Comparison of ENCODE assay signal across 13 mouse cellular contexts in the genomic region with DNA sequence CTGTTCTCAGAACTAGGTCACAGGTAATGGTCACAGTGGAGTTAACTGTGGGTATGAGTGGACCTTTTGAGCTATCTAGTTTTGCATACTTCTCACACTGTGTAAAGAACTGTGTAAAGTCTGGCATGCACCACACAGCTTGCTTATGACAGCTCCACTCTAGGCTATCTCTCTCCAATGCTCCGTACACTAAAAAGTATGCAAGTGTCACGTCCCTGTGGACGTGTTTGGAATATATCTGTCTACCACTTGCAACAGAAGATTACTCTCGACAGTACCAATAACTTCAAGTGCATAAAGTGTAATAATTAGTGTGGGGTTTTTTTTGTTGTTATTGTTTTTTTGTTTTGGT. TPM values are rescaled to one million over a fixed set of nuclear protein-coding genes. Genes with fewer than 3 reads are reported as not detected.
DNase-seq lines count a peak whose midpoint lies in the region; ATAC-seq and TF ChIP-seq lines count a peak whose summit lies in the region.
"Had no signal": no experiment of that assay in that cellular context is flagged by ENCODE, and none has a peak within 500 bp of the region (broad histone marks: within the 10 kb centered on the region; RNA-seq: fewer than 3 reads in every experiment).

No protein-coding gene starts in this region.

- TF ChIP-seq EP300 in lung, postnatal 0 days (IDR thresholded peaks at IDR 0.05): no peak; the same call in 1 of the 2 replicates
- TF ChIP-seq EP300 in stomach, postnatal 0 days (optimal IDR thresholded peaks at IDR 0.05): no peak

- peaks cover 10% of the 10 kb centered on the region for H3K4me1 ChIP-seq in hindbrain, embryonic 15.5 days (replicated peaks)
- H3K4me1 ChIP-seq in hindbrain, embryonic 14.5 days (replicated peaks; ENCODE audit: control insufficient read depth, insufficient read depth, low read length): 0 out of 2 replicates have a peak, but pooled peaks cover 3% of the 10 kb centered on the region
- no peaks in the 10 kb centered on the region for H3K4me1 ChIP-seq in lung, postnatal 0 days (ENCODE audit: insufficient read depth, low read depth, low read length)
- H3K4me1 ChIP-seq in lung, adult 2 months (ENCODE audit: control insufficient read depth, insufficient read depth, low read length): peaks cover 6% of the 10 kb centered on the region; the same call in 1 of the 2 replicates
- H3K4me1 ChIP-seq in stomach, postnatal 0 days (replicated peaks; ENCODE audit: control insufficient read depth, insufficient read depth): no peaks in the 10 kb centered on the region
- H3K4me1 ChIP-seq: limb, embryonic 15.5 days; midbrain, embryonic 10.5 days had no signal

- no peak for DNase-seq in frontal cortex, postnatal 36 days (ENCODE audit: low spot score in 2 of 2)
- no peak for DNase-seq in hindbrain, embryonic 14.5 days (ENCODE audit: low spot score)
- DNase-seq in lung, postnatal 0 days (ENCODE audit: low spot score): no peak
- DNase-seq in lung, adult 2 months: no peak
- no peak for DNase-seq in stomach, postnatal 0 days (ENCODE audit: low spot score)
- DNase-seq: B cell, adult 2 months; thymus, postnatal 36 days had no signal

- no peaks in the 10 kb centered on the region for H3K27me3 ChIP-seq in hindbrain, embryonic 15.5 days
- no peaks in the 10 kb centered on the region for H3K27me3 ChIP-seq in hindbrain, embryonic 14.5 days (ENCODE audit: control insufficient read depth, insufficient read depth, low read length)
- H3K27me3 ChIP-seq in lung, postnatal 0 days (replicated peaks; ENCODE audit: insufficient read depth, low read length): no peaks in the 10 kb centered on the region
- H3K27me3 ChIP-seq in stomach, postnatal 0 days (ENCODE audit: control insufficient read depth, insufficient read depth, low read length): no peaks in the 10 kb centered on the region
- H3K27me3 ChIP-seq: limb, embryonic 15.5 days had no signal

- H3K4me2 ChIP-seq in hindbrain, embryonic 15.5 days: no peak overlapping the region
- H3K4me2 ChIP-seq in hindbrain, embryonic 14.5 days (replicated peaks): no peak overlapping the region
- no peak overlapping the region for H3K4me2 ChIP-seq in lung, postnatal 0 days (replicated peaks; ENCODE audit: low read depth, low read length)
- no peak overlapping the region for H3K4me2 ChIP-seq in stomach, postnatal 0 days (replicated peaks; ENCODE audit: low read depth)
- H3K4me2 ChIP-seq: limb, embryonic 15.5 days had no signal

- H3K4me3 ChIP-seq in hindbrain, embryonic 15.5 days: no peak overlapping the region
- no peak overlapping the region for H3K4me3 ChIP-seq in hindbrain, embryonic 14.5 days (replicated peaks; ENCODE audit: low read length)
- no peak overlapping the region for H3K4me3 ChIP-seq in lung, postnatal 0 days (ENCODE audit: low read depth, low read length)
- no peak overlapping the region for H3K4me3 ChIP-seq in lung, adult 2 months (replicated peaks; ENCODE audit: extremely low read depth, low read depth, low read length)
- H3K4me3 ChIP-seq in stomach, postnatal 0 days (ENCODE audit: low read depth, low read length): no peak overlapping the region
- H3K4me3 ChIP-seq: limb, embryonic 15.5 days; midbrain, embryonic 10.5 days had no signal

- no peak for TF ChIP-seq POLR2A in lung, adult 2 months (IDR thresholded peaks at IDR 0.05; ENCODE audit: borderline replicate concordance, extremely low read depth, low read depth, low read length)

- WGBS in hindbrain, embryonic 15.5 days: 80% methylated on average over 4 of the region's 4 CpGs
- WGBS in hindbrain, embryonic 14.5 days: 78% methylated on average over 4 of the region's 4 CpGs
- 37% methylated on average over 4 of the region's 4 CpGs for WGBS in lung, postnatal 0 days
- WGBS in lung, adult 2 months: 57% methylated on average over 4 of the region's 4 CpGs
- WGBS in stomach, postnatal 0 days: 50% methylated on average over 4 of the region's 4 CpGs

- H3K9ac ChIP-seq in hindbrain, embryonic 15.5 days: no peak overlapping the region
- H3K9ac ChIP-seq in hindbrain, embryonic 14.5 days: no peak overlapping the region
- H3K9ac ChIP-seq in lung, postnatal 0 days (replicated peaks; ENCODE audit: low read depth): no peak overlapping the region
- no peak overlapping the region for H3K9ac ChIP-seq in stomach, postnatal 0 days (ENCODE audit: low read length)
- H3K9ac ChIP-seq: limb, embryonic 15.5 days had no signal

- H3K36me3 ChIP-seq in hindbrain, embryonic 15.5 days: no peaks in the 10 kb centered on the region
- H3K36me3 ChIP-seq in hindbrain, embryonic 14.5 days (replicated peaks; ENCODE audit: control insufficient read depth, insufficient read depth): no peaks in the 10 kb centered on the region
- no peaks in the 10 kb centered on the region for H3K36me3 ChIP-seq in lung, postnatal 0 days (ENCODE audit: insufficient read depth, low read length)
- no peaks in the 10 kb centered on the region for H3K36me3 ChIP-seq in stomach, postnatal 0 days (ENCODE audit: control insufficient read depth, insufficient read depth, low read length)
- H3K36me3 ChIP-seq: limb, embryonic 15.5 days; midbrain, embryonic 10.5 days had no signal

- no peaks in the 10 kb centered on the region for H3K9me3 ChIP-seq in hindbrain, embryonic 15.5 days
- H3K9me3 ChIP-seq in hindbrain, embryonic 14.5 days (ENCODE audit: control insufficient read depth, low read length): no peaks in the 10 kb centered on the region
- no peaks in the 10 kb centered on the region for H3K9me3 ChIP-seq in lung, postnatal 0 days (ENCODE audit: low read length)
- H3K9me3 ChIP-seq in stomach, postnatal 0 days (ENCODE audit: control insufficient read depth, low read length): no peaks in the 10 kb centered on the region
- H3K9me3 ChIP-seq: limb, embryonic 15.5 days; midbrain, embryonic 10.5 days had no signal

- ATAC-seq in frontal cortex, adult (ENCODE audit: low TSS enrichment): 0 out of 2 replicates have a peak, but pooled peaks have one; percentile 21
- ATAC-seq in hindbrain, embryonic 15.5 days (ENCODE audit: low FRiP score, low read depth): no peak
- ATAC-seq in hindbrain, embryonic 14.5 days (ENCODE audit: low FRiP score): no peak
- peak; percentile 71; the same call in 1 of the 2 replicates for ATAC-seq in lung, postnatal 0 days
- 0 out of 2 replicates have a peak, but pooled peaks have one; percentile 47 for ATAC-seq in stomach, postnatal 0 days (ENCODE audit: low FRiP score, low TSS enrichment)
- ATAC-seq: intestine, embryonic 16.5 days had no signal

- TF ChIP-seq CTCF in lung, postnatal 0 days (IDR thresholded peaks at IDR 0.05): no peak
- TF ChIP-seq CTCF in lung, adult 2 months (IDR thresholded peaks at IDR 0.05; ENCODE audit: insufficient read depth, low read length): no peak
- TF ChIP-seq CTCF in stomach, postnatal 0 days (IDR thresholded peaks at IDR 0.05; ENCODE audit: low read depth): no peak

- H3K27ac ChIP-seq in hindbrain, embryonic 15.5 days (replicated peaks): peak overlapping the region; percentile 12; the same call in 1 of the 2 replicates
- no peak overlapping the region; the same call in 1 of the 2 replicates for H3K27ac ChIP-seq in hindbrain, embryonic 14.5 days
- H3K27ac ChIP-seq in lung, postnatal 0 days (ENCODE audit: low read length): no peak overlapping the region
- H3K27ac ChIP-seq in stomach, postnatal 0 days (replicated peaks): no peak overlapping the region
- H3K27ac ChIP-seq: kidney, postnatal 0 days; limb, embryonic 15.5 days; midbrain, embryonic 10.5 days had no signal

RNA-seq across cellular contexts. Expression of gene Prkaa2, which starts 8.4 kb away (rescaled TPM):
- 13.4 and 14.0 TPM in 2 replicates for polyA plus RNA-seq in hindbrain, embryonic 15.5 days (2015; fragmentation: Nextera tagmentation; extraction: Ambion mirVana)
- 18.4 and 20.2 TPM in 2 replicates for polyA plus RNA-seq in hindbrain, embryonic 14.5 days (2014; fragmentation: Nextera tagmentation; extraction: Ambion mirVana)
- polyA plus RNA-seq in lung, postnatal 0 days (2015; fragmentation: Nextera tagmentation; extraction: Ambion mirVana): 2.3 and 2.6 TPM in 2 replicates
- 2.7 and 5.2 TPM in 2 replicates for polyA plus RNA-seq in lung, adult 2 months (2012; rRNA removed)
- polyA plus RNA-seq in stomach, postnatal 0 days (2015; fragmentation: Nextera tagmentation; extraction: Ambion mirVana): 3.6 and 4.5 TPM in 2 replicates

RNA-seq across cellular contexts. Expression of gene Plpp3, which starts 55.8 kb away (rescaled TPM):
- 92.4 and 95.1 TPM in 2 replicates for polyA plus RNA-seq in hindbrain, embryonic 15.5 days (2015; fragmentation: Nextera tagmentation; extraction: Ambion mirVana)
- 68.6 and 69.9 TPM in 2 replicates for polyA plus RNA-seq in hindbrain, embryonic 14.5 days (2014; fragmentation: Nextera tagmentation; extraction: Ambion mirVana)
- 134 and 140 TPM in 2 replicates for polyA plus RNA-seq in lung, postnatal 0 days (2015; fragmentation: Nextera tagmentation; extraction: Ambion mirVana)
- 170 and 187 TPM in 2 replicates for polyA plus RNA-seq in lung, adult 2 months (2012; rRNA removed)
- 60.2 and 64.4 TPM in 2 replicates for polyA plus RNA-seq in stomach, postnatal 0 days (2015; fragmentation: Nextera tagmentation; extraction: Ambion mirVana)

Comparison
In these comparisons a context has a peak if more than half of its experiments do, and no peak if none do; other contexts are left out.
1. ATAC-seq: peak in frontal cortex, adult (single experiment), lung, postnatal 0 days (single experiment) and stomach, postnatal 0 days (single experiment); none in hindbrain, embryonic 15.5 days (single experiment) and hindbrain, embryonic 14.5 days (single experiment).